Mouse (Mus musculus) limb, embryonic 10.5 days (tissue): Measurements from ENCODE around the gene Pde11a. TPM values are rescaled to one million over a fixed set of nuclear protein-coding genes. Genes with fewer than 3 reads are reported as not detected.

Experiments
- DNase-seq: peaks from one replicate; pipeline ENCODE4 v3.0.0-alpha.2; 2017; ENCODE audit warnings: low spot score
- H3K27ac ChIP-seq: fragments of 300-500 bp; sonication (generic); 2 replicates; pipeline ENCODE4 v1.5.1; 2016; ENCODE audit warnings: mild to moderate bottlenecking
- H3K27me3 ChIP-seq: fragments of 300-500 bp; sonication (generic); 2 replicates; pipeline ENCODE4 v1.6.1; 2016; ENCODE audit warnings: low read depth, mild to moderate bottlenecking; ENCODE audit not compliant: poor library complexity, severe bottlenecking
- H3K36me3 ChIP-seq: fragments of 300-500 bp; sonication (generic); 2 replicates; pipeline ENCODE4 v1.6.1; 2016; ENCODE audit warnings: mild to moderate bottlenecking, moderate library complexity
- H3K4me1 ChIP-seq: fragments of 300-500 bp; sonication (generic); 2 replicates; pipeline ENCODE4 v1.6.1; 2016
- H3K4me3 ChIP-seq: fragments of 300-500 bp; sonication (generic); 2 replicates; pipeline ENCODE4 v1.5.1; 2016; ENCODE audit warnings: mild to moderate bottlenecking, moderate library complexity
- H3K9me3 ChIP-seq: fragments of 300-500 bp; sonication (generic); replicated peaks from 2 replicates; pipeline ENCODE4 v1.6.1; 2016; ENCODE audit warnings: mild to moderate bottlenecking
- whole genome bisulfite sequencing: fragments of 180-500 bp; shearing (Covaris S2); methylation state at CpG from one replicate; pipeline ENCODE4 v1.1.7; 2016; 5-methylcytosine and 5-hydroxymethylcytosine counted together
- polyA plus RNA-seq: library from polyadenylated mRNA; unstranded; fragments of >200 nt; fragmentation: Nextera tagmentation; extraction: Ambion mirVana; gene quantifications from 2 replicates; pipeline ENCODE4 v1.2.1, GENCODE M21; 2016

Gene Pde11a
- polyA plus RNA-seq, 1 experiment from 2014 or later = 0.25 TPM

- DNase-seq = no peak
- Histone ChIP-seq H3K27me3 (0 out of 2 replicates have a peak, but pooled peaks cover 9% of the 10 kb centered on the region), H3K27ac (no peak overlapping the region), H3K36me3 (no peaks in the 10 kb centered on the region), H3K4me3 (no peak overlapping the region), H3K9me3 (no peaks in the 10 kb centered on the region), H3K4me1 (peaks cover 42% of the 10 kb centered on the region)
- WGBS = 95% methylated on average over 5 of the region's 5 CpGs
Measured at GRCm38 (mm10) chr2:76095861-76096260, 242.7 kb downstream of the Pde11a start.

- Histone ChIP-seq H3K27ac (no peak overlapping the region), H3K36me3 (no peaks in the 10 kb centered on the region), H3K4me3 (no peak overlapping the region)
Measured at GRCm38 (mm10) chr2:76090506-76090905, 248.1 kb downstream of the Pde11a start.

GRCm38 (mm10) chr2:76088844-76089243 is 249.7 kb downstream of the Pde11a start:
- H3K9me3 ChIP-seq = no peaks in the 10 kb centered on the region
- no peak overlapping the region for H3K27ac ChIP-seq
- 61% methylated on average over 4 of the region's 4 CpGs for WGBS
- no peak for DNase-seq
- no peaks in the 10 kb centered on the region; the same call in 1 of the 2 replicates for H3K27me3 ChIP-seq
- H3K4me1 ChIP-seq = peaks cover 8% of the 10 kb centered on the region; the same call in 1 of the 2 replicates
- no peaks in the 10 kb centered on the region for H3K36me3 ChIP-seq
- H3K4me3 ChIP-seq = no peak overlapping the region

More at GRCm38 (mm10) chr2:76090506-76090905, 248.1 kb downstream of the Pde11a start:
- no peaks in the 10 kb centered on the region for H3K9me3 ChIP-seq
- peaks cover 15% of the 10 kb centered on the region for H3K4me1 ChIP-seq
- DNase-seq = no peak
- no peaks in the 10 kb centered on the region; the same call in 1 of the 2 replicates for H3K27me3 ChIP-seq

GRCm38 (mm10) chr2:76088413-76088812 is 250.2 kb downstream of the Pde11a start:
- 81% methylated on average over 5 of the region's 5 CpGs for WGBS
- DNase-seq = no peak
- H3K9me3 ChIP-seq = no peaks in the 10 kb centered on the region

GRCm38 (mm10) chr2:76087170-76087569 is 251.4 kb downstream of the Pde11a start:
- H3K4me1 ChIP-seq = peaks cover 10% of the 10 kb centered on the region
- 74% methylated on average over 3 of the region's 3 CpGs for WGBS
- DNase-seq = no peak

More at GRCm38 (mm10) chr2:76088413-76088812, 250.2 kb downstream of the Pde11a start:
- no peak overlapping the region for H3K4me3 ChIP-seq
- no peaks in the 10 kb centered on the region for H3K36me3 ChIP-seq
- no peaks in the 10 kb centered on the region; the same call in 1 of the 2 replicates for H3K27me3 ChIP-seq
- no peak overlapping the region; the same call in 1 of the 2 replicates for H3K27ac ChIP-seq
- 0 out of 2 replicates have a peak, but pooled peaks cover 8% of the 10 kb centered on the region for H3K4me1 ChIP-seq

GRCm38 (mm10) chr2:76084982-76085381 is 253.6 kb downstream of the Pde11a start:
- no peaks in the 10 kb centered on the region for H3K36me3 ChIP-seq
- 91% methylated on average over 4 of the region's 4 CpGs for WGBS
- H3K4me3 ChIP-seq = no peak overlapping the region
- H3K27ac ChIP-seq = no peak overlapping the region
- peaks cover 26% of the 10 kb centered on the region for H3K4me1 ChIP-seq
- H3K9me3 ChIP-seq = no peaks in the 10 kb centered on the region
- peaks cover 12% of the 10 kb centered on the region; the same call in 1 of the 2 replicates for H3K27me3 ChIP-seq
- no peak for DNase-seq

More at GRCm38 (mm10) chr2:76087170-76087569, 251.4 kb downstream of the Pde11a start:
- Histone ChIP-seq H3K27me3 (peaks cover 5% of the 10 kb centered on the region; the same call in 1 of the 2 replicates), H3K4me3 (no peak overlapping the region), H3K9me3 (no peaks in the 10 kb centered on the region), H3K36me3 (no peaks in the 10 kb centered on the region), H3K27ac (no peak overlapping the region)

- peaks cover 37% of the 10 kb centered on the region for H3K4me1 ChIP-seq
- H3K27me3 ChIP-seq = peaks cover 12% of the 10 kb centered on the region; the same call in 1 of the 2 replicates
- no peak for DNase-seq
- H3K36me3 ChIP-seq = no peaks in the 10 kb centered on the region
- no peaks in the 10 kb centered on the region for H3K9me3 ChIP-seq
- no peak overlapping the region for H3K4me3 ChIP-seq
- 81% methylated on average over 3 of the region's 3 CpGs for WGBS
- H3K27ac ChIP-seq = no peak overlapping the region
Measured at GRCm38 (mm10) chr2:76083901-76084300, 254.7 kb downstream of the Pde11a start.

- no peak overlapping the region for H3K27ac ChIP-seq
- no peak for DNase-seq
- 93% methylated on average over 2 of the region's 2 CpGs for WGBS
- no peaks in the 10 kb centered on the region for H3K9me3 ChIP-seq
- H3K4me3 ChIP-seq = no peak overlapping the region
- peaks cover 12% of the 10 kb centered on the region; the same call in 1 of the 2 replicates for H3K27me3 ChIP-seq
- H3K4me1 ChIP-seq = peaks cover 42% of the 10 kb centered on the region
- H3K36me3 ChIP-seq = no peaks in the 10 kb centered on the region
Measured at GRCm38 (mm10) chr2:76083396-76083795, 255.2 kb downstream of the Pde11a start.

GRCm38 (mm10) chr2:76081991-76082390 is 256.6 kb downstream of the Pde11a start:
- no peak for DNase-seq
- peaks cover 12% of the 10 kb centered on the region; the same call in 1 of the 2 replicates for H3K27me3 ChIP-seq
- peak overlapping the region; percentile 43; the same call in 1 of the 2 replicates for H3K27ac ChIP-seq
- H3K36me3 ChIP-seq = no peaks in the 10 kb centered on the region
- H3K4me3 ChIP-seq = no peak overlapping the region
- peaks cover 54% of the 10 kb centered on the region for H3K4me1 ChIP-seq
- 29% methylated on average over 5 of the region's 5 CpGs for WGBS
- H3K9me3 ChIP-seq = no peaks in the 10 kb centered on the region

- Histone ChIP-seq H3K4me3 (no peak overlapping the region), H3K9me3 (no peaks in the 10 kb centered on the region), H3K4me1 (peaks cover 67% of the 10 kb centered on the region), H3K36me3 (no peaks in the 10 kb centered on the region), H3K27me3 (peaks cover 12% of the 10 kb centered on the region; the same call in 1 of the 2 replicates), H3K27ac (peak overlapping the region; percentile 43; the same call in 1 of the 2 replicates)
- DNase-seq = no peak
- 26% methylated on average over 3 of the region's 3 CpGs for WGBS
Measured at GRCm38 (mm10) chr2:76080549-76080948, 258.0 kb downstream of the Pde11a start.

GRCm38 (mm10) chr2:76076838-76077237 is 261.7 kb downstream of the Pde11a start:
- Histone ChIP-seq H3K9me3 (no peaks in the 10 kb centered on the region), H3K36me3 (no peaks in the 10 kb centered on the region), H3K27me3 (0 out of 2 replicates have a peak, but pooled peaks cover 6% of the 10 kb centered on the region), H3K4me1 (peaks cover 69% of the 10 kb centered on the region), H3K4me3 (no peak overlapping the region), H3K27ac (peak overlapping the region; percentile 0; the same call in 1 of the 2 replicates)
- no peak for DNase-seq
- 16% methylated on average over 2 of the region's 2 CpGs for WGBS

GRCm38 (mm10) chr2:76076047-76076446 is 262.5 kb downstream of the Pde11a start:
- Histone ChIP-seq H3K9me3 (no peaks in the 10 kb centered on the region), H3K36me3 (no peaks in the 10 kb centered on the region), H3K4me3 (no peak overlapping the region), H3K27ac (peak overlapping the region; percentile 50), H3K27me3 (no peaks in the 10 kb centered on the region), H3K4me1 (peaks cover 63% of the 10 kb centered on the region)
- DNase-seq = no peak
- 82% methylated on average over 4 of the region's 4 CpGs for WGBS

- Histone ChIP-seq H3K4me1 (peaks cover 59% of the 10 kb centered on the region), H3K27ac (no peak overlapping the region), H3K4me3 (no peak overlapping the region), H3K27me3 (no peaks in the 10 kb centered on the region), H3K36me3 (no peaks in the 10 kb centered on the region), H3K9me3 (no peaks in the 10 kb centered on the region)
- no peak for DNase-seq
- WGBS = 80% methylated on average over 6 of the region's 6 CpGs
Measured at GRCm38 (mm10) chr2:76073079-76073478, 265.5 kb downstream of the Pde11a start.
